ENCODE assay signal across 8 mouse cellular contexts in genomic region chr9:77751091-77751521, GRCm38 (mm10). TPM values are rescaled to one million over a fixed set of nuclear protein-coding genes. Genes with fewer than 3 reads are reported as not detected.
DNase-seq lines count a peak whose midpoint lies in the region; ATAC-seq and TF ChIP-seq lines count a peak whose summit lies in the region.

No protein-coding gene starts in this region.

- peak overlapping the region; percentile 62 for H3K9ac ChIP-seq in kidney, embryonic 14.5 days (ENCODE audit: low read depth, low read length)
- peak overlapping the region; percentile 65 for H3K9ac ChIP-seq in forebrain, embryonic 14.5 days (ENCODE audit: low read length)
- peak overlapping the region; percentile 71 for H3K9ac ChIP-seq in liver, embryonic 11.5 days (ENCODE audit: low read depth, low read length)

- peak overlapping the region; percentile 76 for H3K4me2 ChIP-seq in kidney, embryonic 14.5 days (replicated peaks; ENCODE audit: low read depth, low read length)
- peak overlapping the region; percentile 79 for H3K4me2 ChIP-seq in forebrain, embryonic 14.5 days (ENCODE audit: low read length)
- peak overlapping the region; percentile 83 for H3K4me2 ChIP-seq in liver, embryonic 11.5 days

- H3K36me3 ChIP-seq in kidney, embryonic 14.5 days (ENCODE audit: control insufficient read depth, insufficient read depth, low read length): no peaks in the 10 kb centered on the region
- no peaks in the 10 kb centered on the region for H3K36me3 ChIP-seq in G1E (replicated peaks)
- no peaks in the 10 kb centered on the region for H3K36me3 ChIP-seq in forebrain, embryonic 14.5 days (ENCODE audit: control insufficient read depth, insufficient read depth, low read length)
- H3K36me3 ChIP-seq in liver, embryonic 11.5 days (ENCODE audit: control insufficient read depth, insufficient read depth, low read length): no peaks in the 10 kb centered on the region

- TF ChIP-seq CTCF in G1E (IDR thresholded peaks at IDR 0.05; ENCODE audit: low read depth, low read length): no peak

- peak overlapping the region; percentile 65 for H3K4me3 ChIP-seq in kidney, embryonic 14.5 days (ENCODE audit: low read length)
- peak overlapping the region; percentile 74 for H3K4me3 ChIP-seq in G1E (ENCODE audit: low read depth, low read length)
- H3K4me3 ChIP-seq in forebrain, embryonic 14.5 days (ENCODE audit: low read depth, low read length): peak overlapping the region; percentile 52
- peak overlapping the region; percentile 53 for H3K4me3 ChIP-seq in liver, embryonic 11.5 days (ENCODE audit: low read depth, low read length)

- no peaks in the 10 kb centered on the region for H3K27me3 ChIP-seq in kidney, embryonic 14.5 days (ENCODE audit: control insufficient read depth, insufficient read depth, low read length)
- no peaks in the 10 kb centered on the region for H3K27me3 ChIP-seq in G1E (ENCODE audit: insufficient read depth, low read length)
- H3K27me3 ChIP-seq in forebrain, embryonic 14.5 days (replicated peaks; ENCODE audit: control insufficient read depth, insufficient read depth, low read length): no peaks in the 10 kb centered on the region
- no peaks in the 10 kb centered on the region for H3K27me3 ChIP-seq in liver, embryonic 11.5 days (replicated peaks; ENCODE audit: control insufficient read depth, insufficient read depth, low read length)

- H3K27ac ChIP-seq in kidney, embryonic 14.5 days (ENCODE audit: low read depth, low read length): peak overlapping the region; percentile 77
- H3K27ac ChIP-seq in forebrain, embryonic 14.5 days (ENCODE audit: low read depth, low read length): peak overlapping the region; percentile 78; the same call in 1 of the 2 replicates
- peak overlapping the region; percentile 82 for H3K27ac ChIP-seq in liver, embryonic 11.5 days (ENCODE audit: low read depth, low read length)

- ATAC-seq in kidney, embryonic 14.5 days (ENCODE audit: low FRiP score, low TSS enrichment): peak; percentile 2; the same call in 1 of the 2 replicates
- 0 out of 2 replicates have a peak, but pooled peaks have one; percentile 5 for ATAC-seq in G1E (ENCODE audit: extremely low read depth, insufficient number of reproducible peaks, low FRiP score, poor library complexity, severe bottlenecking)
- ATAC-seq in forebrain, embryonic 14.5 days: peak; percentile 6; the same call in 1 of the 2 replicates
- no peak for ATAC-seq in liver, embryonic 11.5 days (replicated peaks; ENCODE audit: low FRiP score)

- under 1% methylated on average over 12 of the region's 12 CpGs for WGBS in kidney, embryonic 14.5 days
- under 1% methylated on average over 12 of the region's 12 CpGs for WGBS in forebrain, embryonic 14.5 days
- 0% methylated on average over 12 of the region's 12 CpGs for WGBS in liver, embryonic 11.5 days

- peaks cover 6% of the 10 kb centered on the region for H3K4me1 ChIP-seq in kidney, embryonic 14.5 days (ENCODE audit: control insufficient read depth, insufficient read depth, low read length)
- peaks cover 36% of the 10 kb centered on the region for H3K4me1 ChIP-seq in G1E (ENCODE audit: insufficient read depth, low read depth, low read length)
- peaks cover 10% of the 10 kb centered on the region for H3K4me1 ChIP-seq in forebrain, embryonic 14.5 days (ENCODE audit: control insufficient read depth, insufficient read depth, low read length)
- peaks cover 2% of the 10 kb centered on the region; the same call in 1 of the 2 replicates for H3K4me1 ChIP-seq in liver, embryonic 11.5 days (replicated peaks; ENCODE audit: control insufficient read depth, insufficient read depth, low read length)

- H3K9me3 ChIP-seq in kidney, embryonic 14.5 days (ENCODE audit: control insufficient read depth, low read length): no peaks in the 10 kb centered on the region
- H3K9me3 ChIP-seq in G1E (replicated peaks): no peaks in the 10 kb centered on the region
- H3K9me3 ChIP-seq in forebrain, embryonic 14.5 days (replicated peaks; ENCODE audit: control insufficient read depth, low read length): no peaks in the 10 kb centered on the region
- no peaks in the 10 kb centered on the region for H3K9me3 ChIP-seq in liver, embryonic 11.5 days (ENCODE audit: control insufficient read depth, low read length)

- DNase-seq in kidney, postnatal 10 days: no peak
- DNase-seq in G1E (ENCODE audit: low spot score): no peak
- DNase-seq in forebrain, embryonic 14.5 days (ENCODE audit: low spot score): peak; percentile 41
- no peak for DNase-seq in liver, embryonic 11.5 days (ENCODE audit: low spot score)
- peak; percentile 23 to 49 for DNase-seq in spleen, postnatal 36 days (ENCODE audit: low spot score in 2 of 2)
- DNase-seq in adrenal gland, adult (ENCODE audit: inconsistent age in 2 of 2, low spot score in 1 of 2): no peak
- no peak for DNase-seq in thymus, postnatal 36 days

RNA-seq across cellular contexts. Expression of gene Gclc, which starts 3.2 kb away (rescaled TPM):
- polyA plus RNA-seq in kidney, embryonic 14.5 days (2014; fragmentation: Nextera tagmentation; extraction: Ambion mirVana): 21.1 and 30.0 TPM in 2 replicates
- total RNA-seq in G1E (2014; fragmentation: Nextera tagmentation) (47.9 and 51.8 TPM in 2 replicates), G1E (2017) (46.2 and 50.1 TPM in 2 replicates)
- 18.2 and 18.5 TPM in 2 replicates for polyA plus RNA-seq in G1E (2012)
- polyA plus RNA-seq in forebrain, embryonic 14.5 days (2014; fragmentation: Nextera tagmentation; extraction: Ambion mirVana): 17.2 and 20.3 TPM in 2 replicates
- polyA plus RNA-seq in liver, embryonic 11.5 days (2014; fragmentation: Nextera tagmentation; extraction: Ambion mirVana): 29.7 and 32.8 TPM in 2 replicates

Comparison
In these comparisons a context has a peak if more than half of its experiments do, and no peak if none do; other contexts are left out.
1. DNase-seq: peak in forebrain, embryonic 14.5 days (single experiment) and spleen, postnatal 36 days (2 of 2); none in kidney, postnatal 10 days (single experiment), G1E (single experiment), liver, embryonic 11.5 days (single experiment), adrenal gland, adult (0 of 2) and thymus, postnatal 36 days (0 of 2).
2. Peak in every context shown above with its lines, with median percentiles within 50 percentile points of each other: H3K27ac ChIP-seq, H3K4me2 ChIP-seq, H3K4me3 ChIP-seq and H3K9ac ChIP-seq.